Mouse (Mus musculus) E14TG2a.4 (cell line): ENCODE data around the gene Tanc2.

Experiments used
- H3K27me3 ChIP-seq: 2 replicates; pipeline ENCODE4 v1.6.1; 2014; ENCODE audit warnings: low read length, control low read depth; ENCODE audit not compliant: insufficient read depth
- H3K36me3 ChIP-seq: 2 replicates; pipeline ENCODE4 v1.6.1; 2014; ENCODE audit warnings: low read length, control low read depth; ENCODE audit not compliant: insufficient read depth
- H3K4me1 ChIP-seq: replicated peaks from 2 replicates; pipeline ENCODE4 v1.6.1; 2014; ENCODE audit warnings: low read depth, low read length, control low read depth
- H3K4me3 ChIP-seq: replicated peaks from 2 replicates; pipeline ENCODE4 v1.5.1; 2014; ENCODE audit warnings: mild to moderate bottlenecking, low read length
- H3K9me3 ChIP-seq: 2 replicates; pipeline ENCODE4 v1.6.1; 2014; ENCODE audit warnings: low read length, control low read depth
- CTCF ChIP-seq: conservative IDR thresholded peaks from 2 replicates; pipeline ENCODE4 v1.5.1; 2014; ENCODE audit warnings: low read length
- NANOG ChIP-seq: IDR thresholded peaks from 2 replicates; pipeline ENCODE4 v1.6.1; 2014; ENCODE audit warnings: borderline replicate concordance, low read length, mixed read lengths
- POU5F1 ChIP-seq: IDR thresholded peaks from 2 replicates; pipeline ENCODE4 v1.6.1; 2014; ENCODE audit warnings: low read length, borderline replicate concordance

The Tanc2 gene

DNA sequence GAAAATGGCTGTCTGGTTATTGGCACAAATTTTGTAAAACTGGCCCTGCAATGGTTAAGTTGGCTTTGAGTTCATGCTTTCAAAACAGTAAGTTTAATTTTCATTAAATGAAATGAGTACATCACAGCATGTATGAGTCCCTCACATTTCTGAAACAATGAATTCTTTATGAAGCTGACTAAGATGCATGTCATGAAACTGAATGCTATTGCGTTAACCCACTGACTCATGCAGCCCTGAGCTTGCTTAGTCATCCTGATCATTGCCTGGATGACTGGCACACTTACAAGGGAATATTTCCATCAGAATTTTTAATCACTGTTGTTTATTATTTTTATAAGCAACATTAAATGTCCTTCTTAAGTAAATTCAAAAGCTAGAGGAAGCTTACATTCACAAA, 233.5 kb downstream of the Tanc2 start:
- Histone ChIP-seq H3K36me3 (no peaks in the 10 kb centered on the region), H3K27me3 (no peaks in the 10 kb centered on the region), H3K4me3 (no peak overlapping the region), H3K9me3 (no peaks in the 10 kb centered on the region), H3K4me1 (no peaks in the 10 kb centered on the region)
- no peak for TF ChIP-seq POU5F1
- no peak for TF ChIP-seq CTCF
- TF ChIP-seq NANOG: no peak

GRCm38 (mm10) chr11:105823759-105824158, 234.0 kb downstream of the Tanc2 start:
- Histone ChIP-seq H3K27me3 (no peaks in the 10 kb centered on the region), H3K4me3 (no peak overlapping the region), H3K9me3 (no peaks in the 10 kb centered on the region), H3K36me3 (no peaks in the 10 kb centered on the region), H3K4me1 (no peaks in the 10 kb centered on the region)
- no peak for TF ChIP-seq POU5F1
- no peak for TF ChIP-seq NANOG
- TF ChIP-seq CTCF: no peak

DNA sequence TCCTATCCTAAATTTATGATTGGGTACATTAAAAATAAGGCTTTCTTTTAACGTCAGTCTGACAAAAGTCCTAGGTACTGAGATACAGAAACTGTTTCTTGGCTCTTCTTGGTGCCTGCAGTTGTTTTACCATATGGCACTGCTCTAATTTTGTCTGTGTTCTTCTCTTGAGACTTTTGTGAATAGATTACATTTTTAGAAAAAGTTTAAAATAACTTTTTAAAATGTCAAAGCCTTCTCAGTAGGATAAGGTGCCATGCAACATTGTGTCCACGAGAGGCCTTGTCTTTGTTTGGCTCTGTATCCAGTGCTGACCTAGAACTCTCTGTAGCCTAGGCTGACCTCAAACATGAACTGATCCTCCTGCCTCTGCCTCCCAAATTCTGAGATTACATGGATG, 238.4 kb downstream of the Tanc2 start:
- no peak overlapping the region for H3K4me3 ChIP-seq
- no peaks in the 10 kb centered on the region for H3K9me3 ChIP-seq
- no peaks in the 10 kb centered on the region for H3K27me3 ChIP-seq
- no peak for TF ChIP-seq POU5F1
- no peak for TF ChIP-seq NANOG
- no peak for TF ChIP-seq CTCF
- H3K36me3 ChIP-seq: no peaks in the 10 kb centered on the region
- no peaks in the 10 kb centered on the region for H3K4me1 ChIP-seq

DNA sequence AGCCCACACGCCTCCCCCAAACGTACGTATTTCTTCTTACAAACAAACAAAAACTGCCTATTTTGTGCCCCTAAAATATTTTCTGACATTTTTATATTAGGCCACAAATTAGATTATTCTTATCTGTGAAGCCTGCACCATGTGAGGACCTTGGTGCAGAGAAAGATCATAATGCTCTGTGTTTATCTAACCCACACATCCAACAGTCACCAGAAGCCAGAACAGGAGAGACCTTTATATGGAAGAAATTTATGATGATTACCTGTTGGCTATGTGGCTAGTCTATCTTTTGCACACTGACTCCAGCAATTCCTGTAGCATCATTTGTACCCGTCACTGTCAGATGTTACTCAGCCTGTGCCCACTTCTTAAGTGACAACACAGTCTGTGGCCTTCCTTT, 245.4 kb downstream of the Tanc2 start:
- no peaks in the 10 kb centered on the region for H3K36me3 ChIP-seq
- TF ChIP-seq CTCF (no peak), POU5F1 (no peak), NANOG (no peak)
- no peaks in the 10 kb centered on the region for H3K27me3 ChIP-seq
- H3K4me1 ChIP-seq: no peaks in the 10 kb centered on the region
- H3K4me3 ChIP-seq: no peak overlapping the region
- no peaks in the 10 kb centered on the region for H3K9me3 ChIP-seq

DNA sequence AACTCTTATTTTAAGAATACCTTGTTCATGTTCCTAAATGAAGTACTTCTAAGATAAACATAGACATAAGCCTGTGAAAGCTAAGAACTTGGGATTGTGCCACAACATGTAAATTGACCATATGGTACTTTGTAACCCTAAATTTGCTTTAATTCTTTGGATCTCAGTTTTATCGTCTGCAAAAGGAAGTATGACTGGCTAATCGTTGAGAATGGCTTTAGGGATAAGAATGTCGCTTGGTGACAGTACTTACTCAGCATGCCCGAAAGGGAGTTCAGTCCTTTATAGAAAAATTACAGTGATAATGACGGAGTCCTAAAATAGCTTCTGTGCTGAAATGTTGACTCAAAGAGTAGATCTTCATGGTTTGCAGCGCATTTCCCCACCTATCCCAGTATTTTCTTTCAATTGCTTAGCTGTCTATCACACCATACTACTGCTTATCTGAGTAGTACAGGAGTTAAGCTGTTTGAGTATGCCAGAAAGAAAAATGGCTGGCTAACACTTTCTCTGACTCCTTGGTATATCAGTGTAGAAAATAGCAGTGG, 246.6 kb downstream of the Tanc2 start:
- TF ChIP-seq CTCF (no peak), NANOG (no peak), POU5F1 (no peak)
- no peak overlapping the region for H3K4me3 ChIP-seq
- H3K4me1 ChIP-seq: no peaks in the 10 kb centered on the region
- no peaks in the 10 kb centered on the region for H3K36me3 ChIP-seq
- no peaks in the 10 kb centered on the region for H3K27me3 ChIP-seq
- no peaks in the 10 kb centered on the region for H3K9me3 ChIP-seq

DNA sequence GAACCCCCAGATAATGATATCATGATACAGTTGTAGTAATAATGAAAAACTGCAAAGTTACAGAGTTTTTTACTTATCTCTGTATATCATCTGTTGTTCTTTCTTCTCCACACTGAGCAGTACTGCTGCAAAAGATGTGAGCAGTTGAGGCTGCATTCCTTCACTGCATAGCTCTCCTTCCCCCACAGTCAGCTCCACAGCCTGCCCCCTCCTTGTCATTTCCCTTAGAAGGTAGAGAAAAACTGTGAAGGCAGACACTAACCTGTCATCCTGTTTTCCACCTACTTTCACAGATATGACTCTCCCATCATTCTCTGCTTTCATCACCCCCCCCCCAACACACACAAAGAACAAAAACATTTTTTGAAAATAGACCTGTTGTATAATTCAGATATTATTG, 248.2 kb downstream of the Tanc2 start:
- no peaks in the 10 kb centered on the region for H3K27me3 ChIP-seq
- H3K4me3 ChIP-seq: no peak overlapping the region
- no peak for TF ChIP-seq NANOG
- no peak for TF ChIP-seq CTCF
- no peak for TF ChIP-seq POU5F1
- no peaks in the 10 kb centered on the region for H3K4me1 ChIP-seq
- H3K36me3 ChIP-seq: no peaks in the 10 kb centered on the region
- H3K9me3 ChIP-seq: no peaks in the 10 kb centered on the region

- no peaks in the 10 kb centered on the region for H3K4me1 ChIP-seq
Observed at GRCm38 (mm10) chr11:105845901-105846300, 256.1 kb downstream of the Tanc2 start.

GRCm38 (mm10) chr11:105855504-105855903, 265.7 kb downstream of the Tanc2 start:
- no peaks in the 10 kb centered on the region for H3K27me3 ChIP-seq
- TF ChIP-seq NANOG (no peak), POU5F1 (no peak), CTCF (no peak)
- no peaks in the 10 kb centered on the region for H3K36me3 ChIP-seq

More at GRCm38 (mm10) chr11:105845901-105846300, 256.1 kb downstream of the Tanc2 start:
- Histone ChIP-seq H3K27me3 (no peaks in the 10 kb centered on the region), H3K4me3 (no peak overlapping the region), H3K36me3 (no peaks in the 10 kb centered on the region), H3K9me3 (no peaks in the 10 kb centered on the region)
- TF ChIP-seq POU5F1 (no peak), CTCF (no peak), NANOG (no peak)

GRCm38 (mm10) chr11:105858063-105858462, 268.3 kb downstream of the Tanc2 start:
- H3K4me1 ChIP-seq: no peaks in the 10 kb centered on the region
- H3K27me3 ChIP-seq: no peaks in the 10 kb centered on the region
- H3K9me3 ChIP-seq: no peaks in the 10 kb centered on the region
- H3K36me3 ChIP-seq: no peaks in the 10 kb centered on the region
- H3K4me3 ChIP-seq: no peak overlapping the region
- no peak for TF ChIP-seq CTCF
- TF ChIP-seq POU5F1: no peak
- TF ChIP-seq NANOG: no peak

More at GRCm38 (mm10) chr11:105855504-105855903, 265.7 kb downstream of the Tanc2 start:
- no peaks in the 10 kb centered on the region for H3K4me1 ChIP-seq
- no peak overlapping the region for H3K4me3 ChIP-seq
- H3K9me3 ChIP-seq: no peaks in the 10 kb centered on the region
